Mouse (Mus musculus) CH12.LX (cell line): ENCODE measurements at regions not wholly inside any gene's neighbourhood (a gene's known extent, or its start where the extent isn't known, plus 50 kb on each side); places are given as distances from the start of the nearest gene placed in this dataset.

ENCODE experiments used
- DNase-seq: peaks from one replicate; pipeline ENCODE4 v3.0.0-alpha.2; 2013; ENCODE audit errors: extremely low read depth
- H3K27ac ChIP-seq: 2 replicates; pipeline ENCODE4 v1.5.1; 2012; ENCODE audit warnings: low read depth, mild to moderate bottlenecking, control low read depth, moderate library complexity; ENCODE audit not compliant: insufficient read depth
- H3K27me3 ChIP-seq: replicated peaks from 2 replicates; pipeline ENCODE3; 2012; ENCODE audit warnings: inconsistent platforms
- H3K36me3 ChIP-seq, 2 experiments: replicated peaks in 1 of 2; 2 replicates each; pipeline versions ENCODE3 to v1.6.1; 2012; ENCODE audit warnings: inconsistent platforms in 1 of 2, low read length in 1 of 2, mild to moderate bottlenecking in 1 of 2, mixed read lengths in 1 of 2, moderate library complexity in 1 of 2; ENCODE audit not compliant: control insufficient read depth in 1 of 2, insufficient read depth in 1 of 2
- H3K4me1 ChIP-seq, 2 experiments: 2 replicates each; pipeline ENCODE4 v1.6.1; 2012; ENCODE audit warnings: inconsistent platforms in 1 of 2, moderate library complexity in 1 of 2; ENCODE audit not compliant: insufficient read depth in 2 of 2, control insufficient read depth in 1 of 2
- H3K4me2 ChIP-seq: 2 replicates; pipeline ENCODE4 v1.6.1; 2012; ENCODE audit warnings: low read depth, mild to moderate bottlenecking, control low read depth; ENCODE audit not compliant: poor library complexity, insufficient read depth, severe bottlenecking
- H3K4me3 ChIP-seq, 3 experiments: fragments of 150-350 bp in 1 of 3; sonication (generic) in 1 of 3; replicated peaks in 1 of 3; 2 replicates each; pipeline versions ENCODE3 to v1.5.1; 2011 to 2012; ENCODE audit warnings: low read depth in 2 of 3, low read length in 2 of 3, mild to moderate bottlenecking in 2 of 3, moderate library complexity in 2 of 3, control low read depth in 1 of 3, improper control_type of control experiment in 1 of 3, inconsistent platforms in 1 of 3, mixed read lengths in 1 of 3; ENCODE audit not compliant: poor library complexity in 1 of 3
- H3K79me2 ChIP-seq: replicated peaks from 2 replicates; pipeline ENCODE4 v1.6.1; 2012; ENCODE audit warnings: mild to moderate bottlenecking, moderate library complexity; ENCODE audit not compliant: control insufficient read depth, poor library complexity, insufficient read depth, severe bottlenecking; ENCODE audit errors: extremely low read depth
- H3K9ac ChIP-seq: 2 replicates; pipeline ENCODE4 v1.6.1; 2012; ENCODE audit warnings: low read depth, mild to moderate bottlenecking, control low read depth, moderate library complexity; ENCODE audit not compliant: insufficient read depth
- H3K9me3 ChIP-seq: replicated peaks from 2 replicates; pipeline ENCODE3; 2012; ENCODE audit warnings: low read length, inconsistent platforms, mixed read lengths
- BHLHE40 ChIP-seq: IDR thresholded peaks from 2 replicates; pipeline ENCODE4 v1.6.1; 2011; ENCODE audit warnings: mild to moderate bottlenecking, low read depth, low read length, improper control_type of control experiment
- EP300 ChIP-seq: IDR thresholded peaks from 2 replicates; pipeline ENCODE4 v1.6.1; 2011; ENCODE audit warnings: low read length, improper control_type of control experiment
- ETS1 ChIP-seq: conservative IDR thresholded peaks from 2 replicates; pipeline ENCODE4 v1.6.1; 2012; ENCODE audit warnings: low read depth, mild to moderate bottlenecking, inconsistent platforms, low read length, improper control_type of control experiment, moderate library complexity
- HCFC1 ChIP-seq: IDR thresholded peaks from 2 replicates; pipeline ENCODE4 v1.6.1; 2012; ENCODE audit warnings: low read depth, mild to moderate bottlenecking, inconsistent platforms, low read length, improper control_type of control experiment
- JUND ChIP-seq: conservative IDR thresholded peaks from 2 replicates; pipeline ENCODE4 v1.6.1; 2011; ENCODE audit warnings: low read depth, low read length, improper control_type of control experiment
- KAT2A ChIP-seq: IDR thresholded peaks from 2 replicates; pipeline ENCODE4 v1.6.1; 2012; ENCODE audit warnings: low read length, improper control_type of control experiment, inconsistent platforms; ENCODE audit not compliant: insufficient replicate concordance
- MAZ ChIP-seq: IDR thresholded peaks from 2 replicates; pipeline ENCODE4 v1.6.1; 2012; ENCODE audit warnings: low read depth, mild to moderate bottlenecking, inconsistent platforms, low read length, improper control_type of control experiment, moderate library complexity
- MXI1 ChIP-seq: IDR thresholded peaks from 2 replicates; pipeline ENCODE4 v1.6.1; 2011; ENCODE audit warnings: mild to moderate bottlenecking, low read depth, low read length, improper control_type of control experiment
- MYC ChIP-seq: IDR thresholded peaks from 2 replicates; pipeline ENCODE4 v1.6.1; 2011; ENCODE audit warnings: low read depth, mild to moderate bottlenecking, improper control_type of control experiment, low read length
- NRF1 ChIP-seq: IDR thresholded peaks from 2 replicates; pipeline ENCODE4 v1.6.1; 2014; ENCODE audit warnings: low read depth, mild to moderate bottlenecking, inconsistent platforms, low read length, improper control_type of control experiment, moderate library complexity
- RCOR1 ChIP-seq: conservative IDR thresholded peaks from 2 replicates; pipeline ENCODE4 v1.6.1; 2012; ENCODE audit warnings: low read depth, mild to moderate bottlenecking, inconsistent platforms, low read length, improper control_type of control experiment
- SIN3A ChIP-seq: IDR thresholded peaks from 2 replicates; pipeline ENCODE4 v1.6.1; 2012; ENCODE audit warnings: low read length, improper control_type of control experiment, inconsistent platforms
- TBP ChIP-seq: conservative IDR thresholded peaks from 2 replicates; pipeline ENCODE4 v1.6.1; 2011; ENCODE audit warnings: low read depth, low read length, improper control_type of control experiment
- TCF12 ChIP-seq: IDR thresholded peaks from 2 replicates; pipeline ENCODE4 v1.6.1; 2014; ENCODE audit warnings: low read depth, mild to moderate bottlenecking, inconsistent platforms, low read length, improper control_type of control experiment
- USF2 ChIP-seq: conservative IDR thresholded peaks from 2 replicates; pipeline ENCODE4 v1.6.1; 2011; ENCODE audit warnings: low read depth, low read length, improper control_type of control experiment
- ZC3H11A ChIP-seq: IDR thresholded peaks from 2 replicates; pipeline ENCODE4 v1.6.1; 2012; ENCODE audit warnings: low read depth, mild to moderate bottlenecking, inconsistent platforms, low read length, improper control_type of control experiment
- ZKSCAN1 ChIP-seq: IDR thresholded peaks from 2 replicates; pipeline ENCODE4 v1.6.1; 2012; ENCODE audit warnings: low read depth, inconsistent platforms, low read length, improper control_type of control experiment, borderline replicate concordance
- ZNF384 ChIP-seq: IDR thresholded peaks from 2 replicates; pipeline ENCODE4 v1.6.1; 2012; ENCODE audit warnings: low read depth, low read length, improper control_type of control experiment, inconsistent platforms
- dilution Hi-C: fragments of 300-500 bp; cut with MboI; formaldehyde crosslinking; loops from 2 replicates; pipeline ENCODE4 v1.14.3; 2020; ENCODE audit warnings: low sequenced_read_pairs; ENCODE audit not compliant: extremely low pct_unique_long_range_greater_than_20kb, extremely low pct_ligation_motif_present
- in situ Hi-C: fragments of 300-500 bp; cut with MboI; formaldehyde crosslinking; loops from 3 replicates; pipeline ENCODE4 v1.14.3; 2019; ENCODE audit warnings: low sequenced_read_pairs, low pct_ligation_motif_present, low pct_unique_long_range_greater_than_20kb, mixed read lengths

DNA sequence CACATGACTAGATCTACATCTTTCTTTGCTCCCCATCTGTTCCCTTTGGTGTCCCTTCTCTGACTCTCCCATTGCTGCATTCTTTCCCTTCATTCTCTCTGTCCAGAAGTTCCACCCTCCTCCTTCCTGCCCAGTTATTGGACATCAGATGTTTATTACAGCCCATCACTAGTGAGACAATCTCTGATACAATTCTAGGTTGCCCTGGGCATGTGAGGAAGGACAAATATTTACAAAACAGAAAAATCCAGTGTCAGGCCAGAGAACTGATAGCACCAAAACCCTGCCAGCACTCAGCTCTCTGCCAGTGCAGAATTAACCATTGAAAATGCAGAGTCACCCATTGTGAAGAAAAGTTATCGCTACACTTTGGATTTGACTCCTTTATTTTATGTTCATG, 87.9 kb upstream of the Lpp start:
- Histone ChIP-seq H3K36me3 (no peaks in the 10 kb centered on the region), H3K4me3 (no peak overlapping the region), H3K27me3 (peaks cover 5% of the 10 kb centered on the region), H3K9me3 (no peaks in the 10 kb centered on the region), H3K9ac (no peak overlapping the region), H3K4me2 (no peak overlapping the region), H3K4me1 (no peaks in the 10 kb centered on the region), H3K27ac (no peak overlapping the region), H3K79me2 (no peaks in the 10 kb centered on the region)
- dilution Hi-C loops = no loop called here
- TF ChIP-seq ZNF384 (no peak), MAZ (no peak), ZKSCAN1 (no peak), HCFC1 (no peak), USF2 (no peak), ZC3H11A (no peak), KAT2A (no peak), TBP (no peak), BHLHE40 (no peak), MXI1 (no peak), RCOR1 (no peak), SIN3A (no peak), MYC (no peak), TCF12 (no peak)
- no peak for DNase-seq
- in situ Hi-C loops = no loop called here

DNA sequence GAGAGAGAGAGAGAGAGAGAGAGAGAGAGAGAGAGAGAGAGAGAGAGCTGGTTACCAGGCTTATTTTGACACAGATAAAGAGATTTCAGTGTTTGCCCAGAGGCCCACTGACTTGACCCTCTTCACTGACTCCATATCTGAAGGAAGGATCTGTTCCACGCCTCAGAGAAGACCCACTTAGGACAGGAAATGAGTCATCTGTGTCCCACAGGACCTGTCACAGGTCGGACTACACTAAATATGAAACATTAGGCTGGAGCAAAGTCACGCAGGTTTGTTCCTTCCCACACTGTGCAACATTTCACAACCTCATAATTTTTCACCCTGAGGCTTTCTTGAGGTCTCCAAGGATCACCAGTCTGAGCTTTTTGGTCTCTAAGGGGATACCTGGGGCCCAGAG, 96.5 kb upstream of the Lpp start:
- Histone ChIP-seq H3K4me3 (no peak overlapping the region), H3K36me3 (no peaks in the 10 kb centered on the region), H3K9me3 (no peaks in the 10 kb centered on the region), H3K79me2 (no peaks in the 10 kb centered on the region), H3K27me3 (no peaks in the 10 kb centered on the region), H3K4me2 (no peak overlapping the region), H3K4me1 (peaks cover 0 to 7% of the 10 kb centered on the region in 2 experiments; a peak in 2 of 4 replicates), H3K9ac (no peak overlapping the region), H3K27ac (no peak overlapping the region)
- DNase-seq = peak; percentile 31
- TF ChIP-seq NRF1 (no peak), EP300 (peak; percentile 66), MXI1 (no peak), JUND (peak; percentile 32; the same call in 1 of the 2 replicates), ETS1 (peak; percentile 42; the same call in 1 of the 2 replicates), BHLHE40 (peak; percentile 44; the same call in 1 of the 2 replicates)
- in situ Hi-C loops = no loop called here
- dilution Hi-C loops = no loop called here
